Mouse (Mus musculus) lung, postnatal 4 days (tissue): ENCODE data around the gene Fabp7.

Experiments used
- DNase-seq, 2 experiments: peaks; one replicate each; pipeline ENCODE4 v3.0.0; 2021

Fabp7 gene

DNA sequence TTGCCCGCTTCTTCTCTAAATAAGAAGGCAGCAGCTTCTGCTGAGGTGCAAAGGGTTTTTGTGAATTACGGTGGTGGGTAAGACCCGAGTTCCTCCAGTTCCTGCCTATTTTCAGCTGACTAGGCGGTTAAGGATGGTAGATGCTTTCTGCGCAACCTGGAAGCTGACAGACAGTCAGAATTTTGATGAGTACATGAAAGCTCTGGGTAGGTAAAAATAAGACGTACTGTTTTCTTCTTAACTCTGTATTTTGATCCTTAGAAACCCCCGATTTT is at the start of gene Fabp7:
Gene Fabp7 (plus strand): TSS at position 6 of the 275 bp plus-strand sequence.
- no peak for DNase-seq

- no peak for DNase-seq
These were observed 43.9 kb upstream of the Fabp7 start for GRCm38 (mm10) chr10:57740733-57741132.

DNA sequence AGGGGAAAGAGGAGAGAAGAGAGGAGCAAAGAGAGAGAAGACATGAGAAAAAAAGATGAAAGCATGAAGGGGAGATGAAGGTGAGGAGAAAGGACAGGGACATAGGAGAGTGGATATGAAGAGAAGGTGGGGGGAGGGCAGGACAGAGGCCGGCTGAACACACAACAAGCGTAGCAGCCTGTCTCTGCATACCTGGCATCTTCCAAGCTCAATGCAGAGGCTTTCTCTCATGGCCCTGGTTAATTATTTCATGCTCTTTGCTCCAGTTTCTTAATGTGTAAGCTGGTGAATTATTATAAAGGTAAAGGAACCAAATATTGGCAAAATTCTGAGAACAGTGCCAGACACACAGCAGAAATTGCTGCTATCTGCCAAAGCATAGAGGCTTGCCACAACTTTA is 43.3 kb upstream of the Fabp7 start:
- no peak for DNase-seq

DNA sequence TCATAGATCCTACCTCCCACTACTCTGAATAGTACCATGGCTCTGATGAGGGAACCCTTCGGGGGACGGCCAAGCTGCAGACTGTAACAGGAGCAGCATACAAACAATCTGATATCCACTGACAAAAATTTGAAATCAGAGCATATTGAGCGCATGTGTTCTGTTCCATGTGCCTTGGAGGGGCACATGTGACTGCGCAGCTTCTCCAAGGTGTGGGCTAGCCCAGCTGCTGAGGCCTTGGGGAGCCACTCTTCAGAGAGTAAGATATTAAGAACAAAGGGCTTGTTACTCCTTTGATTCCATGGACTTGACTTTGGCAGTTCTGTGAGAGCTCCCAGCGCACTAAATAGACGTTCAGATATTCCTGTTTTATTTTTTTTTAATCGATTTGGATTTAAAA is 41.6 kb upstream of the Fabp7 start:
- DNase-seq: no peak

GRCm38 (mm10) chr10:57743606-57744016 is 41.1 kb upstream of the Fabp7 start:
- peak in 1 of 2 experiments; percentile 42 for DNase-seq

- DNase-seq: no peak
These were observed 40.4 kb upstream of the Fabp7 start for GRCm38 (mm10) chr10:57744128-57744765.

- DNase-seq: no peak
These were observed 39.2 kb upstream of the Fabp7 start for GRCm38 (mm10) chr10:57745452-57745851.

GRCm38 (mm10) chr10:57747127-57747526 is 37.6 kb upstream of the Fabp7 start:
- DNase-seq: no peak

DNA sequence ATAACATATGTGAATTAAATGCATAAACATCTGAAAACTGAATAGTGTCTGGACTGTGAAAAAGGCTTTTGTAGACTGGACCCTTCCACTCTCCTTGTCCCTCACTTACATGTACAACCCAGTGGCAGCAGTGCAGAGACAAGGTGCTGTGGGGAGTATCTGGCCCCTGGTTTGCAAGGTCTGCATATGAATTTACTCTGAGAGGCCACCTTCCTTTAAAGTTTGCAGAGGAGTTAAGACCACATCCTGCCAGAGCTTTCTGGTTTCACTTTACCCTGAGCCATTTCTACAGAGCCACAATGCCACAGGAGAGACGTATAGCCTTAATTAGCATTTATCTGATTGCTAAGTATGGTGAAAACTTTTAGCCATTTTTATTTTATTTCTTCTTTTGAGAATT is 31.3 kb upstream of the Fabp7 start:
- no peak for DNase-seq

GRCm38 (mm10) chr10:57755201-57755736 is 29.4 kb upstream of the Fabp7 start:
- DNase-seq: no peak

DNA sequence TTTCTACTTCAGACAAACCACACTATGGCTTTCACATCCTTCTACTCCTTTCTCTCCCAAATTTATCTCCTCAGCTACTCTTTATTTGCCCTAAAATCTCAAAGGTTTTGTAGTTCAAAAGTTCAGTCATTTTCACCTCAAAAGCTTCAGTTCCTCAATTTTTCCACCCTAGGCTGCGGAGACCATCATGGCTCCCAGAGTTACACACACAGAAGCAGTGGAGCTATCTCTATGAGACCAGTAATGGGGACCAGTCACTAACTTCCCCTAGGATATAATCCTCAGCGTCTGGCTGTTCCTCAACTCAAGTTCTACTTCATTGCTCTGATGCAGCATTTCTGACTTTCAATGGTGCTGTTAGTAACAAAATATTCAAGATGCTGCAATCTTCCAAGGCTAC is 25.7 kb upstream of the Fabp7 start:
- DNase-seq: no peak

- DNase-seq: no peak
These were observed 24.0 kb upstream of the Fabp7 start for GRCm38 (mm10) chr10:57760694-57761093.

DNA sequence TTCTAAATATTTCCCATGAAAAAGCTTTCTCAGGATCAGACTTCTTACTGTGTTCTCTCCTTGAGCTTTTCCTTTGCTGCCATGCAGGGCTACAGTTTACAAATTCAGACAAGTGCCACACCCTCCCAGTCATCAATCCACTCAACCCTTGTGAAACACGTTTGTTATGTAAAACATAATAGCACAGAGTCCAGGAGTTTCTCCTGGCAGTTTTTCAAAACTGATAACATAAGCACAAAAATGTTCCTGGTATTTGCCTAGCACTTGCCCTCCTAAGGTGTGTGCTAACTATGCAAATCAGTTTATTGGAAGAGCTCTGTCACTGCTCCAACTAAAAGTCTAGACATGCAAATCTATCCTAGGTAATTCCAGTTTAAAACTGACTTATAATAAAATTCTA is 21.6 kb upstream of the Fabp7 start:
- DNase-seq: no peak

- no peak for DNase-seq
These were observed 1.2 kb upstream of the Fabp7 start for GRCm38 (mm10) chr10:57783289-57784130.

DNA sequence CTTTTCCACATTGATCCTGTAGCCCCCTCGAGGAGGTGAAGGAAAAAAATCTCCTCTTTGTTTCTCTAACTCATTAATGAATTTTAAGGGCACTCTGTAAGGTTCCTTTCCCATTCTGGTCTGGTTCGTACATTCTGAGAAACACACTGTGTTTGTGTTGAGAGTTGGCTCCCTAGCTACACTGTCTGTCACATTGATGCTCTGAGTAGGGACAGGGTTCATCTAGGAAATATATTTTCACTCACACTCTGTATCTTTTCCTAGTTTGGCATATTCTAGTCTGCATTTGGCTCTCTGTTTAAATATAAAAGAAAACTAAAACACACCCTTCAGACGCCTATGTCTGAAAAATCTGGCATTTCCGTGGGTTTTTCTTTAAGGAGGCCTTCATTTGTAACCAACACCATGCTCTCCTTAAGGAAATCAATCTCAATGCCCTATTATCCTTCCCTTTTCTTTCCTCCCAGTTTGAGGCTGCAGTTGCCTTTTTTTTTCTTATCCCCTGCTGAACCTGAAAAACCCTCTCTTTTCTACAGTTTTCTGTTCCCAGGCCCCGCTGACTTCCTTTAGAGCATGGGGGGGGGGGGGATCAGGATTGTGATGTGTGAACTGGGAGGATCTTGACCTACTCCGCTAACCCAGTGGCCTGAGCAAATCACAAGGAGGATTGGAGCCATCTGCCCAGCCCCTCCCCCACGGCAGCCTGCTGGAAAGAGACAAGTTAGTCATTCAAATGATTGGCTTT is 378 bp upstream of the Fabp7 start:
- DNase-seq: peak; percentile 58 to 81

- no peak for DNase-seq
These were observed 871 bp downstream of the Fabp7 start for GRCm38 (mm10) chr10:57785552-57785951.

- no peak for DNase-seq
These were observed 8.3 kb downstream of the Fabp7 start for GRCm38 (mm10) chr10:57792957-57793356.

- DNase-seq: no peak
These were observed 9.3 kb downstream of the Fabp7 start, which contains the start of gene Smpdl3a for GRCm38 (mm10) chr10:57794018-57794417. Gene Smpdl3a (plus strand): TSS chr10:57794335.

GRCm38 (mm10) chr10:57794491-57795461 is 10.1 kb downstream of the Fabp7 start:
- peak; percentile 71 to 75 for DNase-seq

GRCm38 (mm10) chr10:57795542-57795941 is 10.9 kb downstream of the Fabp7 start:
- DNase-seq: peak in 1 of 2 experiments; percentile 7

DNA sequence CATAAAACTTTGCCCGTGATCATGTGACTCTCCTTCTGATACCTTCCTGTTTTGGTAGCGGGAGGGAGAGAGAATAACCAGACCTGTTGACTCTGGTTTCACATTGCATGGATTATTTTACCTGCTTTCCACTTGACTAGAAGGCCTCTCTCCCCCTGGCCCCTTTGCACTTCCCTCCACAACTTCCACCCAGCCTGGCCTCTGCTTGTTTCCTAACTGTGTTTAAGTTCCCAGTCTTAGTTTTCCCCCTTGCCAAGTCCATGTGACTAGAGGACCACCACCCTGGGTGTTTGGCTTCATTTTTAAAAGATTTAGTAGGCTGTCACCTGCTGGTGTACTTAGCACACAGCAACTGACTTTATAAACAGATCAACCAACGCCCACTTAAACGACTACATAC is 11.4 kb downstream of the Fabp7 start:
- peak in 1 of 2 experiments; percentile 40 for DNase-seq

DNA sequence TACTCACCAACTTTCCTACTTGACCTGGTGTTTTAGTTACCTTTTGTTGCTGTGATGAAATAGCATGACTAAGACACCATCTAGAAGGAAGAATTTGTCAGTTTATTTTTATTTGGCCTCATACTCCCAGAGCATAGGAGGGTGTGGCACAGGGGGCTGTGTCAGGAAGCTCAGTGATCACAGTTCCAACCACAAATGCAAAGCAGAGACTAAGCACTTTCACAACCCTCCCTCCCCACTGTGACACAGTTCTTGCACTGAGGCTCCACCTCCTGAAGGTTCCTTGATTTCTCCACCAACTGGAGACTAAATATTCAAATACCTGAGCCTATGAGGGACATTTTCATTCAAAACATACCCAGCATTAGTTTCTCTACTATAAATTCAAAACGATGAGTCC is 14.8 kb downstream of the Fabp7 start:
- no peak for DNase-seq
